In the genomic region with DNA sequence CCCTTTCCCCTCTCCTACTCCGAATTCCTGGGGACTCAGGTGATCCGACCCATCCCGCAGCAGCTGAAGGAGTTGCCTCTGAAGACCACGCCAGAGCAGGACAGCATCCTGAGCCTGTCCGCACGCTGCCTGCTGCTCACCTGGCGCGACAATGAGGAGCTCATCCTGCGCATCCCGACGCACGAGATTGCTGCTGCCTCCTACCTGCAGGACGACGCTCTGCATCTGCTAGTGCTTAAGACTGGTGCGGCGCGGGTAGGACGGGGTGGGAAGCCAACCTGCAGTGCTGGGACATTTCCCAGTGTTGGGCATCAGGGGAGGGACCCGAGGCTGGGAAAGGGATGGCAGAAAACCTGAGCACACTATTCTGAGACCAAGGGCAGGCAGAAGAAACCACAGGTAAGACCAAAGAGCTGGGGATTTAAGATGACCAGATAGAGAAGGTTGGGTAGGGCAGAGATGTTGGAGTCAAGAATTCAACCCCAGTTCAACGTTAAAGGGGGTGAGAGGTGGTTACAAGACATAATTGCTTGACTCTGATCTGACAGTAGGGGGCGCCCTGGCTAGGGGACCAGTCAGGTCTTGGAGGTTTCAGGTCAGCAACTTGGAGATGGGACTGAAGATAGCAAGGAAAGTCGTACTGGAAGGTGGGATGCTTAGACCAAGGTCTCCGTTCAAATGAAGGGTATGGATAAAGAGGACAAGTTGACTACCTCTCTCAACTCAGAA, we compare ENCODE assay signal across 9 mouse cellular contexts. TPM values are rescaled to one million over a fixed set of nuclear protein-coding genes. Genes with fewer than 3 reads are reported as not detected.
A peak's percentile ranks its signal among the peaks of the same experiment; 100 is the strongest.
DNase-seq lines count a peak whose midpoint lies in the region; ATAC-seq and TF ChIP-seq lines count a peak whose summit lies in the region.
"Had no signal": no experiment of that assay in that cellular context is flagged by ENCODE, and none has a peak within 500 bp of the region (broad histone marks: within the 10 kb centered on the region; RNA-seq: fewer than 3 reads in every experiment).

No protein-coding gene starts in this region.

- TF ChIP-seq POLR2A in testis, adult 2 months (IDR thresholded peaks at IDR 0.05; ENCODE audit: control insufficient read depth, low read depth, low read length): no peak

- no peak for DNase-seq in layer of hippocampus, adult 2 months (ENCODE audit: low spot score in 2 of 2)
- DNase-seq in layer of hippocampus, adult 9-10 months (ENCODE audit: low spot score): no peak
- peak; percentile 53 for DNase-seq in adrenal gland, postnatal 25 days
- peak; percentile 62 for DNase-seq in lung, postnatal 0 days (ENCODE audit: low spot score)
- DNase-seq in c-Kit-positive CD71-positive TER-119-positive erythroid progenitor cells, embryonic 14.5 days (ENCODE audit: low spot score): no peak

- H3K4me3 ChIP-seq in layer of hippocampus, adult 2 months: no peak overlapping the region
- 0 out of 2 replicates have a peak overlapping the region, but pooled peaks have one; percentile 39 for H3K4me3 ChIP-seq in embryonic facial prominence, embryonic 15.5 days (replicated peaks)
- H3K4me3 ChIP-seq in lung, postnatal 0 days (ENCODE audit: low read depth, low read length): no peak overlapping the region
- H3K4me3 ChIP-seq in testis, adult 2 months (ENCODE audit: control insufficient read depth, low read depth, low read length): peak overlapping the region; percentile 19; the same call in 1 of the 2 replicates

- H3K9ac ChIP-seq in embryonic facial prominence, embryonic 15.5 days: no peak overlapping the region
- no peak overlapping the region for H3K9ac ChIP-seq in lung, postnatal 0 days (replicated peaks; ENCODE audit: low read depth)

- WGBS in embryonic facial prominence, embryonic 15.5 days: 12% methylated on average over 23 of the region's 23 CpGs
- WGBS in lung, postnatal 0 days: 12% methylated on average over 23 of the region's 23 CpGs

- no peak for ATAC-seq in embryonic facial prominence, embryonic 15.5 days (ENCODE audit: insufficient number of reproducible peaks, low FRiP score, low TSS enrichment, low read depth)
- no peak for ATAC-seq in lung, postnatal 0 days
- no peak for ATAC-seq in frontal cortex, adult (ENCODE audit: low TSS enrichment)

- H3K27me3 ChIP-seq in embryonic facial prominence, embryonic 15.5 days: peaks cover 83% of the 10 kb centered on the region
- H3K27me3 ChIP-seq in lung, postnatal 0 days (replicated peaks; ENCODE audit: insufficient read depth, low read length): peaks cover 20% of the 10 kb centered on the region
- no peaks in the 10 kb centered on the region for H3K27me3 ChIP-seq in testis, adult 2 months (ENCODE audit: control insufficient read depth, insufficient read depth, low read length)

- H3K9me3 ChIP-seq in embryonic facial prominence, embryonic 15.5 days (replicated peaks): no peaks in the 10 kb centered on the region
- H3K9me3 ChIP-seq in lung, postnatal 0 days (ENCODE audit: low read length): no peaks in the 10 kb centered on the region

- H3K27ac ChIP-seq in layer of hippocampus, adult 2 months: no peak overlapping the region
- no peak overlapping the region for H3K27ac ChIP-seq in embryonic facial prominence, embryonic 15.5 days (replicated peaks)
- H3K27ac ChIP-seq in lung, postnatal 0 days (ENCODE audit: low read length): no peak overlapping the region
- no peak overlapping the region for H3K27ac ChIP-seq in testis, adult 2 months (ENCODE audit: control insufficient read depth, insufficient read depth, low read depth, low read length)

- TF ChIP-seq CTCF in layer of hippocampus, adult 2 months (conservative IDR thresholded peaks at IDR 0.05): peak; percentile 76
- TF ChIP-seq CTCF in lung, postnatal 0 days (IDR thresholded peaks at IDR 0.05): peak; percentile 68
- TF ChIP-seq CTCF in testis, adult 2 months (IDR thresholded peaks at IDR 0.05; ENCODE audit: control insufficient read depth, insufficient read depth, insufficient replicate concordance, low read depth, low read length): peak; percentile 70; the same call in 1 of the 2 replicates

- H3K4me2 ChIP-seq in embryonic facial prominence, embryonic 15.5 days (replicated peaks): peak overlapping the region; percentile 60; the same call in 1 of the 2 replicates
- peak overlapping the region; percentile 44; the same call in 1 of the 2 replicates for H3K4me2 ChIP-seq in lung, postnatal 0 days (replicated peaks; ENCODE audit: low read depth, low read length)

- H3K4me1 ChIP-seq in embryonic facial prominence, embryonic 15.5 days: peaks cover 11% of the 10 kb centered on the region
- no peaks in the 10 kb centered on the region for H3K4me1 ChIP-seq in lung, postnatal 0 days (ENCODE audit: insufficient read depth, low read depth, low read length)
- peaks cover 25% of the 10 kb centered on the region for H3K4me1 ChIP-seq in testis, adult 2 months (ENCODE audit: control insufficient read depth, insufficient read depth, low read length)

- no peak for TF ChIP-seq EP300 in lung, postnatal 0 days (IDR thresholded peaks at IDR 0.05)

- no peaks in the 10 kb centered on the region for H3K36me3 ChIP-seq in embryonic facial prominence, embryonic 15.5 days
- no peaks in the 10 kb centered on the region for H3K36me3 ChIP-seq in lung, postnatal 0 days (ENCODE audit: insufficient read depth, low read length)
- H3K36me3 ChIP-seq in testis, adult 2 months (ENCODE audit: control insufficient read depth, insufficient read depth, low read length): no peaks in the 10 kb centered on the region

RNA-seq across cellular contexts. Expression of gene Ccm2l, which starts 5.2 kb away (rescaled TPM):
- total RNA-seq in layer of hippocampus, adult 2 months (2021): 1 to 10 TPM; 4.9 to 6.6 TPM
- 13.6 and 16.0 TPM in 2 replicates for total RNA-seq in adrenal gland, postnatal 25 days (2021)
- 2.4 and 3.0 TPM in 2 replicates for polyA plus RNA-seq in embryonic facial prominence, embryonic 15.5 days (2015; fragmentation: Nextera tagmentation; extraction: Ambion mirVana)
- polyA plus RNA-seq in lung, postnatal 0 days (2015; fragmentation: Nextera tagmentation; extraction: Ambion mirVana): 10.7 and 11.1 TPM in 2 replicates
- 1.3 and 1.4 TPM in 2 replicates for polyA plus RNA-seq in testis, adult 2 months (2012; rRNA removed)

RNA-seq across cellular contexts. Expression of gene Hck, which starts 37.3 kb away (rescaled TPM):
- 1 to 10 TPM; 1.9 to 2.2 TPM for total RNA-seq in layer of hippocampus, adult 2 months (2021)
- 1.7 and 1.9 TPM in 2 replicates for total RNA-seq in adrenal gland, postnatal 25 days (2021)
- 10.2 and 11.8 TPM in 2 replicates for polyA plus RNA-seq in embryonic facial prominence, embryonic 15.5 days (2015; fragmentation: Nextera tagmentation; extraction: Ambion mirVana)
- 37.1 and 59.4 TPM in 2 replicates for polyA plus RNA-seq in lung, postnatal 0 days (2015; fragmentation: Nextera tagmentation; extraction: Ambion mirVana)
- polyA plus RNA-seq in testis, adult 2 months (2012; rRNA removed): 0.17 and 0.37 TPM in 2 replicates

RNA-seq across cellular contexts. Expression of gene Xkr7, which starts 39.3 kb away (rescaled TPM):
- 1 to 10 TPM; 2.0 TPM for total RNA-seq in layer of hippocampus, adult 2 months (2021)
- 0.57 and 1.4 TPM in 2 replicates for total RNA-seq in adrenal gland, postnatal 25 days (2021)
- polyA plus RNA-seq in embryonic facial prominence, embryonic 15.5 days (2015; fragmentation: Nextera tagmentation; extraction: Ambion mirVana): not detected in 2 replicates
- polyA plus RNA-seq in lung, postnatal 0 days (2015; fragmentation: Nextera tagmentation; extraction: Ambion mirVana): not detected in 2 replicates
- 1.1 and 1.2 TPM in 2 replicates for polyA plus RNA-seq in testis, adult 2 months (2012; rRNA removed)
- polyA plus RNA-seq: stomach, embryonic 16.5 days had no signal

RNA-seq across cellular contexts. Expression of gene Pdrg1, which starts 55.7 kb away (rescaled TPM):
- 10 to 100 TPM; 37.0 to 41.7 TPM for total RNA-seq in layer of hippocampus, adult 2 months (2021)
- 163 and 187 TPM in 2 replicates for total RNA-seq in adrenal gland, postnatal 25 days (2021)
- polyA plus RNA-seq in embryonic facial prominence, embryonic 15.5 days (2015; fragmentation: Nextera tagmentation; extraction: Ambion mirVana): 144 and 151 TPM in 2 replicates
- 76.6 and 97.2 TPM in 2 replicates for polyA plus RNA-seq in lung, postnatal 0 days (2015; fragmentation: Nextera tagmentation; extraction: Ambion mirVana)
- polyA plus RNA-seq in testis, adult 2 months (2012; rRNA removed): 20.7 and 22.0 TPM in 2 replicates

Comparison
In these comparisons a context has a peak if more than half of its experiments do, and no peak if none do; other contexts are left out.
1. DNase-seq: peak in adrenal gland, postnatal 25 days (single experiment) and lung, postnatal 0 days (single experiment); none in layer of hippocampus, adult 2 months (0 of 2), layer of hippocampus, adult 9-10 months (single experiment) and c-Kit-positive CD71-positive TER-119-positive erythroid progenitor cells, embryonic 14.5 days (single experiment).
2. H3K4me3 ChIP-seq: peak in embryonic facial prominence, embryonic 15.5 days (single experiment) and testis, adult 2 months (single experiment); none in layer of hippocampus, adult 2 months (single experiment) and lung, postnatal 0 days (single experiment).
3. Peak in every context shown above with its lines, with median percentiles within 50 percentile points of each other: CTCF ChIP-seq.